ENCODE assay signal across 26 mouse cellular contexts in the genomic region with DNA sequence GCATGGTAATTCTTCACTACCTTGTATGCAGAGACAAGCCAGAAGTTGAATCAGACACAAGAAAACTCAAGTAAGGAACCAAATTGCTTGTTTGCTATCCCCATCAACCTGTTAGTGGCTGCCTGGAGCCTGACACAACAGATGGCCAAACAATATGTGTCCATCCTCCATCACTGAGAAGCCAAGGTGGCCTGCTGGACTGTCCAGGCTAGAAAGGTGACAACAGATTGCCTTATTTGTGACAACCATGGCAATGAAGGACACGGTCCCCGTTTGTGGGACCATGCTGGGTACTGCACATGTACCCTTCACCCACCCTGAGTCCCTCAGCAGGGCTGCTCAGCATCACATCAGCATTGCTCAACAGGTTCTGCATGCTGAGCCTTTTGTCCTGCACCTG. TPM values are rescaled to one million over a fixed set of nuclear protein-coding genes. Genes with fewer than 3 reads are reported as not detected.
A peak's percentile ranks its signal among the peaks of the same experiment; 100 is the strongest.
DNase-seq lines count a peak whose midpoint lies in the region; ATAC-seq lines count a peak whose summit lies in the region.
"Had no signal": no experiment of that assay in that cellular context is flagged by ENCODE, and none has a peak within 500 bp of the region (broad histone marks: within the 10 kb centered on the region; RNA-seq: fewer than 3 reads in every experiment).

No protein-coding gene starts in this region.

- DNase-seq in embryonic facial prominence, embryonic 10.5 days (ENCODE audit: low spot score) = no peak
- DNase-seq in midbrain, embryonic 10.5 days (ENCODE audit: low spot score) = no peak
- peak; percentile 76 for DNase-seq in cerebellum, adult 8-10 months
- peak; percentile 69 to 73 for DNase-seq in cerebellum, postnatal 36 days
- no peak for DNase-seq in urinary bladder, postnatal 36 days (ENCODE audit: low spot score in 2 of 2)
- DNase-seq: adrenal gland, adult 8-10 months; heart, postnatal 36 days; kidney, adult 8-10 months; kidney, postnatal 10 days; layer of hippocampus, postnatal 36 days; left cerebral cortex, postnatal 4 days; liver, embryonic 13.5 days; lung, adult 18-20 months; lung, postnatal 4 days had no signal

- H3K4me2 ChIP-seq in embryonic facial prominence, embryonic 12.5 days (replicated peaks) = no peak overlapping the region
- no peak overlapping the region for H3K4me2 ChIP-seq in midbrain, embryonic 15.5 days
- no peak overlapping the region for H3K4me2 ChIP-seq in intestine, embryonic 15.5 days (replicated peaks)
- H3K4me2 ChIP-seq: heart, embryonic 11.5 days; hindbrain, embryonic 12.5 days; liver, embryonic 13.5 days; neural tube, embryonic 12.5 days had no signal

- H3K4me1 ChIP-seq in embryonic facial prominence, embryonic 12.5 days = peaks cover 8% of the 10 kb centered on the region
- H3K4me1 ChIP-seq in embryonic facial prominence, embryonic 10.5 days = peaks cover 5% of the 10 kb centered on the region
- H3K4me1 ChIP-seq in midbrain, embryonic 15.5 days = peaks cover 14% of the 10 kb centered on the region
- H3K4me1 ChIP-seq in midbrain, embryonic 10.5 days = peaks cover 13% of the 10 kb centered on the region
- H3K4me1 ChIP-seq in intestine, embryonic 15.5 days (replicated peaks) = no peaks in the 10 kb centered on the region
- H3K4me1 ChIP-seq: liver, embryonic 13.5 days; neural tube, embryonic 12.5 days had no signal

- peaks cover 3% of the 10 kb centered on the region; the same call in 1 of the 2 replicates for H3K36me3 ChIP-seq in embryonic facial prominence, embryonic 12.5 days
- H3K36me3 ChIP-seq in embryonic facial prominence, embryonic 10.5 days (replicated peaks) = peaks cover 12% of the 10 kb centered on the region
- no peaks in the 10 kb centered on the region for H3K36me3 ChIP-seq in midbrain, embryonic 15.5 days (replicated peaks)
- peaks cover 4% of the 10 kb centered on the region; the same call in 1 of the 2 replicates for H3K36me3 ChIP-seq in midbrain, embryonic 10.5 days
- H3K36me3 ChIP-seq in intestine, embryonic 15.5 days = no peaks in the 10 kb centered on the region
- H3K36me3 ChIP-seq: G1E; hindbrain, embryonic 12.5 days; liver, embryonic 13.5 days; neural tube, embryonic 12.5 days had no signal

- no peak overlapping the region for H3K27ac ChIP-seq in embryonic facial prominence, embryonic 12.5 days
- H3K27ac ChIP-seq in embryonic facial prominence, embryonic 10.5 days (replicated peaks) = no peak overlapping the region
- no peak overlapping the region for H3K27ac ChIP-seq in midbrain, embryonic 15.5 days
- H3K27ac ChIP-seq in midbrain, embryonic 10.5 days (replicated peaks) = no peak overlapping the region
- H3K27ac ChIP-seq in intestine, embryonic 15.5 days = no peak overlapping the region
- H3K27ac ChIP-seq: hindbrain, embryonic 12.5 days; hindbrain, postnatal 0 days; liver, embryonic 13.5 days; neural tube, embryonic 12.5 days had no signal

- 94% methylated on average over 2 of the region's 2 CpGs for WGBS in embryonic facial prominence, embryonic 12.5 days
- 84% methylated on average over 2 of the region's 2 CpGs for WGBS in embryonic facial prominence, embryonic 10.5 days
- WGBS in midbrain, embryonic 15.5 days = 81% methylated on average over 2 of the region's 2 CpGs
- WGBS in midbrain, embryonic 10.5 days = 85% methylated on average over 2 of the region's 2 CpGs
- 88% methylated on average over 2 of the region's 2 CpGs for WGBS in intestine, embryonic 15.5 days

- H3K27me3 ChIP-seq in embryonic facial prominence, embryonic 12.5 days = no peaks in the 10 kb centered on the region
- no peaks in the 10 kb centered on the region for H3K27me3 ChIP-seq in embryonic facial prominence, embryonic 10.5 days (replicated peaks; ENCODE audit: low read depth, poor library complexity, severe bottlenecking)
- no peaks in the 10 kb centered on the region for H3K27me3 ChIP-seq in midbrain, embryonic 15.5 days (replicated peaks)
- H3K27me3 ChIP-seq in midbrain, embryonic 10.5 days (ENCODE audit: low read depth, poor library complexity, severe bottlenecking) = no peaks in the 10 kb centered on the region
- no peaks in the 10 kb centered on the region for H3K27me3 ChIP-seq in intestine, embryonic 15.5 days (replicated peaks)
- H3K27me3 ChIP-seq: hindbrain, embryonic 12.5 days; liver, embryonic 13.5 days; neural tube, embryonic 12.5 days had no signal

- no peak overlapping the region for H3K9ac ChIP-seq in embryonic facial prominence, embryonic 12.5 days
- no peak overlapping the region for H3K9ac ChIP-seq in midbrain, embryonic 15.5 days
- no peak overlapping the region for H3K9ac ChIP-seq in intestine, embryonic 15.5 days
- H3K9ac ChIP-seq: hindbrain, embryonic 12.5 days; liver, embryonic 13.5 days; neural tube, embryonic 12.5 days had no signal

- ATAC-seq in embryonic facial prominence, embryonic 12.5 days (ENCODE audit: insufficient number of reproducible peaks, insufficient read depth, low FRiP score, low TSS enrichment) = 0 out of 2 replicates have a peak, but pooled peaks have one; percentile 67
- ATAC-seq in midbrain, embryonic 15.5 days (replicated peaks) = 0 out of 2 replicates have a peak, but pooled peaks have one; percentile 18
- ATAC-seq in intestine, embryonic 15.5 days = no peak
- ATAC-seq: forebrain, embryonic 14.5 days; hindbrain, postnatal 0 days; intestine, embryonic 16.5 days; lung, postnatal 0 days had no signal

- H3K9me3 ChIP-seq in embryonic facial prominence, embryonic 12.5 days = no peaks in the 10 kb centered on the region
- no peaks in the 10 kb centered on the region for H3K9me3 ChIP-seq in embryonic facial prominence, embryonic 10.5 days
- H3K9me3 ChIP-seq in midbrain, embryonic 15.5 days = no peaks in the 10 kb centered on the region
- no peaks in the 10 kb centered on the region for H3K9me3 ChIP-seq in midbrain, embryonic 10.5 days (replicated peaks)
- H3K9me3 ChIP-seq in intestine, embryonic 15.5 days = no peaks in the 10 kb centered on the region
- H3K9me3 ChIP-seq: G1E; hindbrain, embryonic 12.5 days; liver, embryonic 13.5 days; neural tube, embryonic 12.5 days had no signal

- no peak overlapping the region for H3K4me3 ChIP-seq in embryonic facial prominence, embryonic 12.5 days
- no peak overlapping the region for H3K4me3 ChIP-seq in embryonic facial prominence, embryonic 10.5 days
- no peak overlapping the region for H3K4me3 ChIP-seq in midbrain, embryonic 15.5 days
- H3K4me3 ChIP-seq in midbrain, embryonic 10.5 days = no peak overlapping the region
- no peak overlapping the region for H3K4me3 ChIP-seq in intestine, embryonic 15.5 days (replicated peaks)
- H3K4me3 ChIP-seq: hindbrain, embryonic 12.5 days; liver, embryonic 13.5 days; myocyte; neural tube, embryonic 12.5 days had no signal

RNA-seq across cellular contexts. Expression of a gene that starts 34.5 kb away (rescaled TPM):
- polyA plus RNA-seq in embryonic facial prominence, embryonic 12.5 days (2016; fragmentation: Nextera tagmentation; extraction: Ambion mirVana) = 8.7 and 9.7 TPM in 2 replicates
- 7.4 and 8.1 TPM in 2 replicates for polyA plus RNA-seq in embryonic facial prominence, embryonic 10.5 days (2016; fragmentation: Nextera tagmentation; extraction: Ambion mirVana)
- polyA plus RNA-seq in midbrain, embryonic 15.5 days (2015; fragmentation: Nextera tagmentation; extraction: Ambion mirVana) = 19.7 and 21.0 TPM in 2 replicates
- polyA plus RNA-seq in midbrain, embryonic 10.5 days (2016; fragmentation: Nextera tagmentation; extraction: Ambion mirVana) = 5.6 and 7.2 TPM in 2 replicates
- polyA plus RNA-seq in intestine, embryonic 15.5 days (2015; fragmentation: Nextera tagmentation; extraction: Ambion mirVana) = 2.8 and 3.3 TPM in 2 replicates

Comparison
In these comparisons a context has a peak if more than half of its experiments do, and no peak if none do; other contexts are left out.
1. DNase-seq: peak in cerebellum, adult 8-10 months (single experiment) and cerebellum, postnatal 36 days (2 of 2); none in embryonic facial prominence, embryonic 10.5 days (single experiment), midbrain, embryonic 10.5 days (single experiment) and urinary bladder, postnatal 36 days (0 of 2).